23 mouse cellular contexts compared by ENCODE assay signal in genomic region chr9:12380029-12380428, GRCm38 (mm10).
DNase-seq lines count a peak whose midpoint lies in the region; ATAC-seq and TF ChIP-seq lines count a peak whose summit lies in the region.
"Had no signal": no experiment of that assay in that cellular context is flagged by ENCODE, and none has a peak within 500 bp of the region (broad histone marks: within the 10 kb centered on the region; RNA-seq: fewer than 3 reads in every experiment).

No protein-coding gene starts in this region.

- no peaks in the 10 kb centered on the region for H3K36me3 ChIP-seq in heart, embryonic 13.5 days
- no peaks in the 10 kb centered on the region for H3K36me3 ChIP-seq in heart, postnatal 0 days (replicated peaks; ENCODE audit: control insufficient read depth, insufficient read depth, low read length)
- H3K36me3 ChIP-seq in hindbrain, embryonic 16.5 days (ENCODE audit: control insufficient read depth, insufficient read depth, low read length): no peaks in the 10 kb centered on the region
- H3K36me3 ChIP-seq: embryonic facial prominence, embryonic 15.5 days; forebrain, embryonic 10.5 days; hindbrain, embryonic 10.5 days; kidney, embryonic 15.5 days had no signal

- POLR2A ChIA-PET in Patski (lab: Charles Lee): no interaction called here

- H3K9ac ChIP-seq in heart, embryonic 13.5 days: no peak overlapping the region
- H3K9ac ChIP-seq in heart, postnatal 0 days (replicated peaks; ENCODE audit: low read depth, low read length): no peak overlapping the region
- H3K9ac ChIP-seq in hindbrain, embryonic 16.5 days (ENCODE audit: low read depth, low read length): no peak overlapping the region
- H3K9ac ChIP-seq: embryonic facial prominence, embryonic 15.5 days; hindbrain, embryonic 14.5 days; kidney, embryonic 15.5 days had no signal

- intact Hi-C loops in heart, postnatal 25 days (cut with DNase I): no loop called here

- WGBS in heart, embryonic 13.5 days: 20% methylated on average over 2 of the region's 2 CpGs
- WGBS in heart, postnatal 0 days: 21% methylated on average over 2 of the region's 2 CpGs
- WGBS in hindbrain, embryonic 16.5 days: 77% methylated on average over 2 of the region's 2 CpGs

- CTCF ChIA-PET in Patski (lab: Charles Lee): interaction anchor here (1.0 to 1.1 kb wide), 2 partner anchors 13 to 73 kb away, joined by 3 read pairs; no protein-coding TSS in a partner anchor

- peaks cover 9% of the 10 kb centered on the region for H3K4me1 ChIP-seq in heart, embryonic 13.5 days
- 0 out of 2 replicates have a peak, but pooled peaks cover 4% of the 10 kb centered on the region for H3K4me1 ChIP-seq in heart, postnatal 0 days (ENCODE audit: control insufficient read depth, insufficient read depth)
- H3K4me1 ChIP-seq in hindbrain, embryonic 16.5 days (ENCODE audit: control insufficient read depth, insufficient read depth, low read depth, low read length): no peaks in the 10 kb centered on the region
- H3K4me1 ChIP-seq: embryonic facial prominence, embryonic 15.5 days had no signal

- no peak overlapping the region for H3K27ac ChIP-seq in heart, embryonic 13.5 days (replicated peaks)
- no peak overlapping the region for H3K27ac ChIP-seq in heart, postnatal 0 days (ENCODE audit: low read depth)
- no peak overlapping the region for H3K27ac ChIP-seq in hindbrain, embryonic 16.5 days (ENCODE audit: low read depth, low read length)
- H3K27ac ChIP-seq: embryonic facial prominence, embryonic 15.5 days; forebrain, embryonic 10.5 days; hindbrain, embryonic 10.5 days; hindbrain, embryonic 14.5 days had no signal

- no peaks in the 10 kb centered on the region for H3K9me3 ChIP-seq in heart, embryonic 13.5 days
- H3K9me3 ChIP-seq in heart, postnatal 0 days (replicated peaks; ENCODE audit: control insufficient read depth, low read length): no peaks in the 10 kb centered on the region
- no peaks in the 10 kb centered on the region for H3K9me3 ChIP-seq in hindbrain, embryonic 16.5 days (ENCODE audit: control insufficient read depth, low read length)
- H3K9me3 ChIP-seq: embryonic facial prominence, embryonic 15.5 days; forebrain, embryonic 10.5 days; hindbrain, embryonic 10.5 days; kidney, embryonic 15.5 days had no signal

- in situ Hi-C loops in Patski (cut with MboI; ENCODE audit: low pct_unique_long_range_greater_than_20kb): no loop called here

- TF ChIP-seq EP300 in heart, postnatal 0 days (IDR thresholded peaks at IDR 0.05; ENCODE audit: low read depth): no peak

- H3K4me2 ChIP-seq in heart, embryonic 13.5 days: no peak overlapping the region
- no peak overlapping the region for H3K4me2 ChIP-seq in heart, postnatal 0 days (ENCODE audit: low read depth, low read length)
- no peak overlapping the region for H3K4me2 ChIP-seq in hindbrain, embryonic 16.5 days (ENCODE audit: low read length)
- H3K4me2 ChIP-seq: embryonic facial prominence, embryonic 15.5 days; hindbrain, embryonic 14.5 days; kidney, embryonic 15.5 days had no signal

- ATAC-seq in heart, embryonic 13.5 days (ENCODE audit: extremely low read depth, insufficient number of reproducible peaks, low FRiP score, low TSS enrichment): peak; percentile 54; the same call in 1 of the 2 replicates
- peak; percentile 31 for ATAC-seq in Patski
- peak; percentile 58; the same call in 1 of the 2 replicates for ATAC-seq in heart, postnatal 0 days (ENCODE audit: insufficient read depth, low read depth)
- no peak for ATAC-seq in hindbrain, embryonic 16.5 days
- ATAC-seq: forebrain, embryonic 16.5 days; intestine, embryonic 16.5 days had no signal

- no peaks in the 10 kb centered on the region for H3K27me3 ChIP-seq in heart, embryonic 13.5 days (replicated peaks)
- H3K27me3 ChIP-seq in Patski: no peaks in the 10 kb centered on the region
- H3K27me3 ChIP-seq in heart, postnatal 0 days (ENCODE audit: control insufficient read depth, insufficient read depth, low read length): no peaks in the 10 kb centered on the region
- H3K27me3 ChIP-seq in hindbrain, embryonic 16.5 days (replicated peaks; ENCODE audit: control insufficient read depth, insufficient read depth, low read length): no peaks in the 10 kb centered on the region
- H3K27me3 ChIP-seq: embryonic facial prominence, embryonic 15.5 days; kidney, embryonic 15.5 days had no signal

- peak; percentile 2 to 14 for DNase-seq in heart, adult 18-20 months
- DNase-seq in heart, adult 11 months: no peak
- no peak for DNase-seq in heart, postnatal 25 days (ENCODE audit: low spot score)
- no peak for DNase-seq in Patski (ENCODE audit: low read depth, low spot score)
- peak; percentile 40 for DNase-seq in heart, postnatal 0 days (ENCODE audit: low spot score)
- DNase-seq in B cell, adult 2 months: no peak
- DNase-seq: adrenal gland, postnatal 10 days; cerebellum, adult 18-20 months; cerebellum, adult 9-11 months; cerebellum, postnatal 36 days; gastrocnemius, postnatal 10 days; kidney, adult 2 months; kidney, postnatal 14 days had no signal

- no peak for TF ChIP-seq CTCF in Patski (IDR thresholded peaks at IDR 0.05)
- TF ChIP-seq CTCF in heart, postnatal 0 days (IDR thresholded peaks at IDR 0.05; ENCODE audit: low read depth): no peak

- no peak overlapping the region for H3K4me3 ChIP-seq in heart, embryonic 13.5 days
- no peak overlapping the region for H3K4me3 ChIP-seq in heart, postnatal 0 days (ENCODE audit: low read depth, low read length)
- no peak overlapping the region for H3K4me3 ChIP-seq in hindbrain, embryonic 16.5 days (ENCODE audit: low read length)
- H3K4me3 ChIP-seq: embryonic facial prominence, embryonic 15.5 days; erythroblast, embryonic 14.5 days; forebrain, embryonic 10.5 days; hindbrain, embryonic 10.5 days; kidney, embryonic 15.5 days had no signal

Comparison
In these comparisons a context has a peak if more than half of its experiments do, and no peak if none do; other contexts are left out.
1. DNase-seq: peak in heart, adult 18-20 months (2 of 2) and heart, postnatal 0 days (single experiment); none in heart, adult 11 months (single experiment), heart, postnatal 25 days (single experiment), Patski (single experiment) and B cell, adult 2 months (0 of 2).